Comparison of ENCODE assay signal across 9 mouse cellular contexts in genomic region chr11:59525237-59525636, GRCm38 (mm10). TPM values are rescaled to one million over a fixed set of nuclear protein-coding genes. Genes with fewer than 3 reads are reported as not detected.
DNase-seq lines count a peak whose midpoint lies in the region; ATAC-seq and TF ChIP-seq lines count a peak whose summit lies in the region.
"Had no signal": no experiment of that assay in that cellular context is flagged by ENCODE, and none has a peak within 500 bp of the region (broad histone marks: within the 10 kb centered on the region; RNA-seq: fewer than 3 reads in every experiment).

No protein-coding gene starts in this region.

- no peaks in the 10 kb centered on the region for H3K27me3 ChIP-seq in lung, embryonic 14.5 days (ENCODE audit: insufficient read depth, low read length)
- H3K27me3 ChIP-seq: heart, embryonic 15.5 days had no signal

- no peaks in the 10 kb centered on the region for H3K36me3 ChIP-seq in lung, embryonic 14.5 days (ENCODE audit: insufficient read depth)
- H3K36me3 ChIP-seq: heart, embryonic 15.5 days had no signal

- no peak overlapping the region for H3K9ac ChIP-seq in lung, embryonic 14.5 days
- H3K9ac ChIP-seq: heart, embryonic 15.5 days had no signal

- H3K9me3 ChIP-seq in lung, embryonic 14.5 days (ENCODE audit: low read depth, low read length), result no peaks in the 10 kb centered on the region
- H3K9me3 ChIP-seq: heart, embryonic 15.5 days had no signal

- 7% methylated on average over 10 of the region's 10 CpGs for WGBS in lung, embryonic 14.5 days

- DNase-seq in 416B (ENCODE audit: low read depth) (peak; percentile 90), MEL-GATA-1-ER (ENCODE audit: extremely low read depth, low read depth) (peak; percentile 68)
- peak; percentile 83 for DNase-seq in cerebellum, adult 8-10 months
- peak; percentile 79 for DNase-seq in gastrocnemius, adult 2 months
- DNase-seq in kidney, postnatal 25 days, result peak; percentile 83 to 86
- peak; percentile 93 for DNase-seq in lung, embryonic 14.5 days
- peak; percentile 76 for DNase-seq in retina, postnatal 7 days (ENCODE audit: low read depth, low spot score)
- DNase-seq in urinary bladder, postnatal 10 days (ENCODE audit: low spot score), result peak; percentile 32

- no peak for ATAC-seq in lung, embryonic 14.5 days (ENCODE audit: insufficient read depth)

- intact Hi-C loops in gastrocnemius, adult 2 months (cut with DNase I), result loop anchor here (1.0 to 5.0 kb wide), 2 partner anchors 43 to 87 kb away; no protein-coding TSS in a partner anchor

- no peaks in the 10 kb centered on the region for H3K4me1 ChIP-seq in lung, embryonic 14.5 days (ENCODE audit: insufficient read depth)
- H3K4me1 ChIP-seq: heart, embryonic 15.5 days had no signal

- TF ChIP-seq CTCF in gastrocnemius, adult 2 months (IDR thresholded peaks at IDR 0.05), result peak; percentile 93
- peak; percentile 82 for TF ChIP-seq CTCF in lung, embryonic 14.5 days (IDR thresholded peaks at IDR 0.05; ENCODE audit: low read depth)

- no peak overlapping the region for H3K4me3 ChIP-seq in gastrocnemius, adult 2 months
- no peak overlapping the region for H3K4me3 ChIP-seq in lung, embryonic 14.5 days (ENCODE audit: low read depth, low read length)
- H3K4me3 ChIP-seq: heart, embryonic 15.5 days had no signal

- H3K4me2 ChIP-seq in lung, embryonic 14.5 days, result no peak overlapping the region
- H3K4me2 ChIP-seq: heart, embryonic 15.5 days had no signal

- no peak overlapping the region for H3K27ac ChIP-seq in gastrocnemius, adult 2 months
- H3K27ac ChIP-seq in lung, embryonic 14.5 days (ENCODE audit: low read depth), result no peak overlapping the region
- H3K27ac ChIP-seq: heart, embryonic 15.5 days had no signal

RNA-seq across cellular contexts. Expression of gene Zkscan17, which starts 1.3 kb away (rescaled TPM):
- 10 to 100 TPM; 13.7 to 19.3 TPM for total RNA-seq in gastrocnemius, adult 2 months (2021)
- polyA plus RNA-seq in lung, embryonic 14.5 days (2014; fragmentation: Nextera tagmentation; extraction: Ambion mirVana), result 27.6 and 30.9 TPM in 2 replicates

RNA-seq across cellular contexts. Expression of gene Nlrp3, which starts 16.1 kb away (rescaled TPM):
- under 1 TPM; 0.14 to 0.15 TPM for total RNA-seq in gastrocnemius, adult 2 months (2021)
- 0.12 and 0.50 TPM in 2 replicates for polyA plus RNA-seq in lung, embryonic 14.5 days (2014; fragmentation: Nextera tagmentation; extraction: Ambion mirVana)

RNA-seq across cellular contexts. Expression of gene Olfr222, which starts 50.8 kb away (rescaled TPM):
- not detected for total RNA-seq in gastrocnemius, adult 2 months (2021)
- not detected in 2 replicates for polyA plus RNA-seq in lung, embryonic 14.5 days (2014; fragmentation: Nextera tagmentation; extraction: Ambion mirVana)
- polyA plus RNA-seq: heart, embryonic 15.5 days had no signal

RNA-seq across cellular contexts. Expression of gene Zfp867, which starts 53.0 kb away (rescaled TPM):
- total RNA-seq in gastrocnemius, adult 2 months (2021), result 1 to 10 TPM; 2.2 to 2.3 TPM
- polyA plus RNA-seq in lung, embryonic 14.5 days (2014; fragmentation: Nextera tagmentation; extraction: Ambion mirVana), result 7.7 and 8.7 TPM in 2 replicates

Comparison
In these comparisons a context has a peak if more than half of its experiments do, and no peak if none do; other contexts are left out.
1. DNase-seq: peak in every context shown above with its lines; median percentile 93 in lung, embryonic 14.5 days; 90 in 416B; 84 in kidney, postnatal 25 days; 83 in cerebellum, adult 8-10 months; 79 in gastrocnemius, adult 2 months; 76 in retina, postnatal 7 days; 68 in MEL-GATA-1-ER; 32 in urinary bladder, postnatal 10 days.